Mouse (Mus musculus) heart, postnatal 10 days (tissue): ENCODE data around the gene Esp22. TPM values are rescaled to one million over a fixed set of nuclear protein-coding genes. Genes with fewer than 3 reads are reported as not detected.
"Not testable (repeated sequence)": the region's sequence is repeated elsewhere in the genome, so short reads cannot be mapped to it uniquely, and the experiment has no call there.

ENCODE experiments used
- DNase-seq, 2 experiments: peaks; one replicate each; pipeline ENCODE4 v3.0.0; 2021
- intact Hi-C: fragments of 180-260 bp; cut with DNase I; formaldehyde crosslinking; loops from one replicate; pipeline ENCODE4 v1.15.1; 2025
- total RNA-seq, 2 experiments: library from RNA; stranded (reverse); gene quantifications; 2 replicates each; pipeline ENCODE4 v1.2.3; 2021

The Esp22 gene
- not detected for total RNA-seq

DNA sequence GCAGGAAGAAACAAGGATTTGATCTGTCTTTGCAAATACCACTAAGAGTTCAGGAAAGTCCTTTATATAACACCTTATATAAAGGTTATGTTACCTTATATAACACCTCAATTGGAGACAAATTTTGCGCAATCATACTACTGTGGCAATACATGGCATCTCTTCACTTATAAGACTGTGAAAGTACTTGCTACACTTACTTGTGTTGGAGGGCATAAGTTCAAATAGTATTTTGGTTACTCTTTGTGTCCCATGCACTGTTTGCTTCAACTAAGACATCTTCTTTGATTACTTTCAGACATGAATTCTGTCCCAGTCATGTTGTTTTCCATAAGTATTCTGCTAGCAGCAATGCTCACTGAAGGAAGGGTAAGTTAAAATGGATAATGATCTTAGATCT, at the start of gene Esp22:
Esp22 (plus strand) TSS at position 301 of the 400 bp plus-strand sequence.
- intact Hi-C loops: no loop called here
- no peak for DNase-seq

DNA sequence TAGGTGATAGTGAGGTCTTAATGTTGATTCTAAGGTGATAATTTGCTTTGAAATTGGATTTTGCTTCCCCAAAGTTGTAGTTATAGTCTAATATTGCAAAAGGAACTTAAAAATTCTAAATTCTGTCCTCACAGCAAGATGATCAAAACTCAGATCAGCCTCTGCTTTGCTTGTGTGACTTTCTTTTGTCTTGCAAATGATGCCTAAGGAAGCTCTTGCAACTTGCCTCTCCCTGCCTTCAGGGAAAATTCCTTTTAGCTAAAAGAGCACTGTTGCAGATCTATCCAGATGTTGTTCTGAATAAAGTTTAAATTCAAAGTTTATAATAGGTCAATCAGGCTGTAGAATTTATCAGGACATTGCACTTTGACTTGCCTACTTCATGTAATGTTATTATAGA, 31.5 kb upstream of the Esp22 start:
- no peak for DNase-seq

DNA sequence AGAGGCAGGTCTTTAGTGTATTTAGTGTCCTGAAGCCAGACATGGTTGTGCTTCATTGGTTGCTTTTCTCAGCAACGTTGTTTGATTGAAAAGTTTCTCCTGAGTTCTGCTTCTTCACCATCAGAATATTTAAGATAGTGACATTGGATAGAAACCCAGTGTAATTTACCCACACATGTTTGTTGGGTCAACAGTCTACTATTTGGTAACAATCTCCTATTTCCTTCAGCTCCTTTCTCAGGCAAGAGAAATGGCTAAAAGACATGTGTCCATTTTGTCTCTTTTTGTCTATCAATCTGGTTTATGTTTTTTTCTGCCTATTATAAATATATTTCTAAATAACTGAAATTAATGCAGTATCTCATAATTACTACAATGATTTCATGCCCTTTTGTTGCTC, 18.2 kb upstream of the Esp22 start, which contains the start of gene Esp23:
Esp23 (minus strand) TSS at position 101 of the 400 bp plus-strand sequence.
- intact Hi-C loops: no loop called here
- DNase-seq: no peak

More for the DNA sequence above, 31.5 kb upstream of the Esp22 start:
- intact Hi-C loops: no loop called here

DNA sequence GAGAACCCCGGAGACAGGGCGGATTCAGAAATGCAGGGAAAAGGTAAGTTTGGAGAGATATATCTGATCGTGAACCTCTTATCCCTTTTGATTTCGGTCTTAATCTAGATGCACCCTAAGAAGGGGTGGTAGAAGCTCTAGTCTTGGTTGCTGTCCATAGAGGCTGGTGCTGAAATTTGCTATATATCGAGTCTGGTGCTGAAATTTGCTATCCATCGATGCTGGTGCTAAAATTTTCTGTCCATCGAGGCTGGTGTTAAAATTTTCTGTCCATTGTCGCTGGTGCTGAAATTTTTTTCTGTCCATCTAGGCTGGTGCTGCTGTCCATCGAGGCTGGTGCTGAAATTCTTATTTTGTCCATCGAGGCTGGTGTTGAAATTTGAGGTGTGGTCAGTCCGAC, 12.0 kb downstream of the Esp22 start:
- DNase-seq, intact Hi-C loops: not testable (repeated sequence)

DNA sequence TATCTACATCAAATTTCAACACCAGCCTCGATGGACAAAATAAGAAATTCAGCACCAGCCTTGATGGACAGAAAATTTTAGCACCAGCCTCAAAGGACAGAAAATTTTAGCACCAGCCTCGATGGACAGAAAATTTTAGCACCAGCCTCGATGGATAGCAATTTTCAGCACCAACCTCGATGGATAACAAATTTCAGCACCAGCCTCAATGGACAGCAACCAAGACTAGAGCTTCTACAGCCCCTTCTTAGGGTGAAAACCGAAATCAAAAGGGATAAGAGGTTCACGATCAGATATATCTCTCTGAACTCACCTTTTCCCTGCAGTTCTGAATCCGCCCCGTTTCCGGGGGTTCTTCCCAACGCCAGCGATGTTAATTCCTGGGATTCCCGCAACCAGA, 34.0 kb downstream of the Esp22 start:
- DNase-seq, intact Hi-C loops: not testable (repeated sequence)

Other genes starting within 250 kb of the Esp22 start
- not detected for gene Esp24, start 58.6 kb upstream of the Esp22 start, total RNA-seq
- gene Gm21903, start 52.0 kb upstream of the Esp22 start, total RNA-seq: not detected
- gene Esp23, start 18.3 kb upstream of the Esp22 start, total RNA-seq: not detected